Mouse (Mus musculus) G1E (cell line): ENCODE results near the gene Mat2a. TPM values are rescaled to one million over a fixed set of nuclear protein-coding genes. Genes with fewer than 3 reads are reported as not detected.
"Not testable (repeated sequence)": the region's sequence is repeated elsewhere in the genome, so short reads cannot be mapped to it uniquely, and the experiment has no call there.

Source experiments
- ATAC-seq: 2 replicates; pipeline ENCODE4 v1.8.0; 2016; ENCODE audit warnings: mild to moderate bottlenecking; ENCODE audit not compliant: insufficient number of reproducible peaks, poor library complexity, low FRiP score, severe bottlenecking; ENCODE audit errors: extremely low read depth
- DNase-seq: peaks from one replicate; pipeline ENCODE4 v3.0.0; 2012; ENCODE audit warnings: low spot score
- H3K27me3 ChIP-seq: 2 replicates; pipeline ENCODE4 v1.6.1; 2012; ENCODE audit warnings: mild to moderate bottlenecking, low read length, inconsistent platforms; ENCODE audit not compliant: insufficient read depth
- H3K36me3 ChIP-seq: replicated peaks from 2 replicates; pipeline ENCODE3; 2012; ENCODE audit warnings: mild to moderate bottlenecking, inconsistent platforms
- H3K4me1 ChIP-seq: 2 replicates; pipeline ENCODE4 v1.6.1; 2012; ENCODE audit warnings: low read depth, low read length, inconsistent platforms, mixed read lengths; ENCODE audit not compliant: insufficient read depth
- H3K4me3 ChIP-seq: 2 replicates; pipeline ENCODE4 v1.5.1; 2012; ENCODE audit warnings: low read depth, mild to moderate bottlenecking, inconsistent platforms, low read length, moderate library complexity, mixed read lengths
- H3K9me3 ChIP-seq: replicated peaks from 2 replicates; pipeline ENCODE4 v1.6.1; 2012; ENCODE audit warnings: inconsistent platforms
- CTCF ChIP-seq: IDR thresholded peaks from 2 replicates; pipeline ENCODE4 v1.5.1; 2012; ENCODE audit warnings: low read depth, low read length, inconsistent platforms, mixed read lengths
- GATA1 ChIP-seq: IDR thresholded peaks from 2 replicates; pipeline ENCODE4 v1.6.1; 2012; ENCODE audit warnings: borderline replicate concordance, low read length, inconsistent platforms, mixed read lengths
- GATA2 ChIP-seq: IDR thresholded peaks from 2 replicates; pipeline ENCODE4 v1.6.1; 2012; ENCODE audit warnings: low read depth, low read length, inconsistent platforms, borderline replicate concordance
- POLR2AphosphoS5 ChIP-seq: IDR thresholded peaks from 2 replicates; pipeline ENCODE4 v1.6.1; 2012; ENCODE audit warnings: low read depth, low read length, inconsistent platforms; ENCODE audit not compliant: insufficient replicate concordance
- TAL1 ChIP-seq: conservative IDR thresholded peaks from 2 replicates; pipeline ENCODE4 v1.6.1; 2012; ENCODE audit warnings: low read depth, low read length, inconsistent platforms, mixed read lengths
- polyA plus RNA-seq: library from polyadenylated mRNA; stranded (reverse); fragments of >175 nt; gene quantifications from 2 replicates; pipeline ENCODE4 v1.2.3, GENCODE M21; 2012
- total RNA-seq, 2 experiments: library from RNA; stranded (forward) in 1 of 2; stranded (reverse) in 1 of 2; fragments of 200-1000 nt in 1 of 2; fragments of >200 nt in 1 of 2; fragmentation: Nextera tagmentation in 1 of 2; gene quantifications; 2 replicates each; pipeline ENCODE4 v1.2.3; 2014 to 2017

Mat2a gene
- total and polyA plus RNA-seq, 3 experiments: 34.2 to 414 (median 294) TPM

DNA sequence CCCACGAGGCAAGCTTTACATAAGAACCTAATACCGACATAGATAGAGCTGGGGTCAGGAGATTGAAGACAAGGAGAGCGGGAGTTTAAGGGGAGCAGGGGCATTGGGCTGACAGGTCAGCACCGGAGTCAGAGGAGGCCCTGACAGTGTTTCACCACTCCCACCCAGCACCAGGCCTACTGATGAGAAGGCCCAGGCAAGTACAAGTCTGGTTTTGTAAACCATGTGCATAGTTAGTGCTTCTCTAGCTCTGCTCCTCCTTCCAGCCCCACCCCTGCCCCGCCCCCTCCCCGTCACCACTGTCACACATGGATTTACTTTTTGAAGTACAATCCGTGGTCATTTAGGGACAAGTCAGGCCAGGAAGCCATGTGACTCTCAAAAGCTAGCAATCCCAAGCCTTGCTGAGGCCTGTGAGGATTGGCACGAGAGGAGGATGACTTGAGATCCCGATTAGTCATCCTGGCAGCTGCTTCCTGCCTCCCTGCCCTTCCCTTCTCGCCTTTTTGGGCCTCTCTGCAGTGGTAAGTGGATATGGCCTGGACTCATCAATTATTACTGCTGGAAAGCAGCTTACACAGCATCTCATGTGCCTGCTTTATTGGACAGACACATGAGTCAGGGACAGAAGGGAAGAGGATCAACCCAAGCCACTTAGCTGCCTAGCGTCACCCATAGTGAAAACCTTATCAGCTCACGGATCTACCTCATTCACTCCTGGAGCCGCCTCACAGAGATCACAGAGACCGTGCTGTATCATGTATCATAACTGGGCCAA lies 34.1 kb upstream of the Mat2a start:
- peaks cover 25% of the 10 kb centered on the region for H3K27me3 ChIP-seq
- DNase-seq: no peak
- no peaks in the 10 kb centered on the region for H3K36me3 ChIP-seq
- TF ChIP-seq POLR2AphosphoS5 (no peak), GATA1 (no peak), TAL1 (no peak), GATA2 (no peak), CTCF (no peak)
- no peaks in the 10 kb centered on the region for H3K9me3 ChIP-seq
- H3K4me1 ChIP-seq: peaks cover 8% of the 10 kb centered on the region
- ATAC-seq: no peak
- no peak overlapping the region for H3K4me3 ChIP-seq

DNA sequence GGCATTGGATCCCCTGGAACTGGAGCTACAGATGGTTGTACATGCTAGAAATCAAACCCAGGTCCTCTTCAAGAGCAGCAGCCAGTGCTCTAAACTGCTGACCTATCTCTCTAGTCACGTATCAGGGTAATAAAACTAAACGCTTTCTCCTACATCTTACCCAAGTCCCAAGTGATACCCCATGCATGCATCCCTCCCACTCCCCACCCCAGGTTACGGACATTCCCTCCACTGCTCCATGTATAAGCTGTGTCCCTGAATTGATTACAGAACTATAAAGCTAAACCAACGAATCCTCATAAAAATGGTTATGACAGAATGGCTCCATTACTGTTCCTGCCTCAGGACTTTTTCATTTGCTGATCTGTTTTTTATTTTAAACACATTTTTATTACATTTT lies 26.8 kb upstream of the Mat2a start:
- Histone ChIP-seq H3K4me1 (no peaks in the 10 kb centered on the region), H3K4me3 (no peak overlapping the region), H3K36me3 (no peaks in the 10 kb centered on the region), H3K9me3 (no peaks in the 10 kb centered on the region), H3K27me3 (peaks cover 44% of the 10 kb centered on the region)
- ATAC-seq: no peak
- no peak for TF ChIP-seq GATA2
- TF ChIP-seq POLR2AphosphoS5: no peak
- no peak for TF ChIP-seq TAL1
- TF ChIP-seq CTCF: no peak
- TF ChIP-seq GATA1: no peak
- no peak for DNase-seq

DNA sequence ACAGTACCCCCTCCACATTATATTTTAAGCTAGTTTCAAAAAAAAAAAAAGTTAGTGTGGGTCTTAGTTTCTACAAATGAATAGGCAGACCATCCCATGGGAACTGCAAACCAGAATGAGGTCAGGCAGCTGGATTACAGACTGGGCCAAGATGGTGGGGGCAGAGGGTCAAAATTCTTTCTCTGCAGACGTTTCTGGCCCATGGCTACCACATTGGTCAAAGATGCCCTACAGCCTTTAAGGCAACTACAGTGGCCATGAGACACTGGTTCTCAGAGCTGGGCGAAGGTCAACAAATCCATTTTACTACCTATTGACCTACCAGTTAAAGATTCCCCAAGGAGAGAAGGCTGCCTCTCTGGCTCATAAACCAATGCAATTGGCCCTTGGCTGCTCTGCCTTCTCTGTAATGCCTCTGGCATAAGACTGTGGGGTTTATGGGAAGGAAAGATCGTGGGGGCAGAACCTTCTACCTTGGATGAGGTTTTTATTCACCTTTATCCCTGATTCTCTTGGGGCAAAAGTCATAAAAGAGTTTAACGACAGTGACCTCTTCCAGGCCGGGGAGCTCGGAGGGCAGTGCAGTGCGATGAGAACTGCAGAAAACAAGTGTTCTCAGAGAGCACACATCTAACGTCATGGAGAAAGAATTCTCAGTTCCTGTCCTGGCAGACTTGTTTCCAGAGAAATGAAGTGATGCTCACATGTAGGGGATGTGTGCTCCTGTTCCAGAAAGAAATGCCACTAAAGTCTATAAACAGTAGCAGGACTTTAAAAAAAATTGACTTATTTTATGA lies 26.2 kb upstream of the Mat2a start:
- Histone ChIP-seq H3K36me3 (no peaks in the 10 kb centered on the region), H3K9me3 (no peaks in the 10 kb centered on the region), H3K4me1 (no peaks in the 10 kb centered on the region), H3K27me3 (peaks cover 45% of the 10 kb centered on the region), H3K4me3 (no peak overlapping the region)
- TF ChIP-seq GATA2 (no peak), CTCF (no peak), POLR2AphosphoS5 (no peak), TAL1 (no peak), GATA1 (no peak)
- ATAC-seq (no peak), DNase-seq (no peak)

DNA sequence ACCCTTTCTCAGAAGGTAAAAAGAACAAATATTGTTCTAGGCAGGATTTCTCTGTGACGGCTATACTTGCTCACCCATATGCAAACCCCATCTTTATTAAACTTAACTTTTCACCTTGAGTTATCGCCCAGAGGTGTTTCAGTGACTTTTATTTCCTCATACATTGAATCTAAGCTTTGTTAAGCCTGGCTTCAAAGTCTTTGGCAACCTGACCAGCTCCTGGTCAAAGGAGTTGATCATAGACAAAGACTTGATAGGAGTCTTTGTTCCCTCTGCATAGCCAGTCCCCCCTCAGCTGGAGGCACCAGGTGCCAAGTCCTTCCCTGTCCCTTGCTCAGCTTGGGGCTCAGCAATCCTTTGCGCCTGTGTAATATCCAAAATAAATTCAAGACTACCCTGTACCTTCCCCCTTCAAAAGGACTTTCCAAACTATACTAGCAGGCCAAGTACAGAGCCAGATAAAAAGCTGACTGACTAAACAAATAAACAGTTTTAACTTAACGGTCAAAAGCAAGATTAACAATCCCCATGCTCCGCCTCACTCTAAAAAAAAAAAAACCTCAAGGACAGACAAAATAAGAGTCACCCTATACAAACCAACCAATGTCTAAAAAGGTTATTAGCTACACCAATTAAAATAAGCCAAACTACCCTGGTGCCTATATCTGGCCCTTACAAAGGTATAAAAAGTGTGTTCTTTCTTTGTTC lies 23.3 kb upstream of the Mat2a start:
- not testable (repeated sequence) for DNase-seq, H3K4me1 ChIP-seq, ATAC-seq, H3K4me3 ChIP-seq, H3K9me3 ChIP-seq, H3K36me3 ChIP-seq
- peaks cover 34% of the 10 kb centered on the region for H3K27me3 ChIP-seq

DNA sequence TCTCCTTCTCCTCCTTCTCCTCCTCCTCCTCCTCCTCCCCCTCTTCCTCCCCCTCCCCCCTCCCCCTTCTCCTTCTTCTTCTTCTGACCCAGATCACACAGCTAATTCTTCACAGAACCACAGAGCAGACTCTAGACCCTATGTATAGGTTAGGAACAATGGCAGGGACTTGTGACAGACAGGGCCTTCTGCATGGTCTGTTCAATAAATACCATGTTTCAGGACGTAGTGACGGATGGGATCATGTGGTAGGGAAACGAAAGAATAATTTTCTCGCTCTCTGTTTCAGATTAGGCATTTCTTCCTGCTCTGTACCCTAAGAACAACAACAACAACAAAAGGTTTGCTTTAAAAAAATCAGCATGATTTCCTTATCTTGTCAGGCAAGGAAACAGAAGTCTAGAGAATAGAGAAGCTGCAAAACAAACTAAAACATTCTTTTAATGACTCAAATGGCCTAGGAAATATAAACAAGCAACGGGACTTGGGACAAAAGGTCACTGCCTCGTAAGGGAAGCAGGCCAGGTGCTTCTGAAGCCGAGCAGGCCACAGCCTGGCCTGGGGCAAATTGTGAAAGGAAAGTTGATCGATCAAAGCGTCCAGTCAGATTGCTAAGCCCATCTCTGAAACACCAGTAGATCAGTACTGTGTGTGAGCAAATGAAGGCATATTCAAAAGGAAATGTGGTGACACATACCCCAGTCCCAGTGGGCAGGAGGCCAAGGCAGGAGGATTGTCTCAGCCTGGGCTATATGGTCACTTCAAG lies 20.9 kb upstream of the Mat2a start:
- Histone ChIP-seq H3K4me1 (no peaks in the 10 kb centered on the region), H3K4me3 (no peak overlapping the region), H3K27me3 (peaks cover 17% of the 10 kb centered on the region), H3K9me3 (no peaks in the 10 kb centered on the region), H3K36me3 (no peaks in the 10 kb centered on the region)
- DNase-seq (no peak), ATAC-seq (no peak)
- TF ChIP-seq GATA2 (no peak), CTCF (no peak), POLR2AphosphoS5 (no peak), GATA1 (no peak), TAL1 (no peak)

DNA sequence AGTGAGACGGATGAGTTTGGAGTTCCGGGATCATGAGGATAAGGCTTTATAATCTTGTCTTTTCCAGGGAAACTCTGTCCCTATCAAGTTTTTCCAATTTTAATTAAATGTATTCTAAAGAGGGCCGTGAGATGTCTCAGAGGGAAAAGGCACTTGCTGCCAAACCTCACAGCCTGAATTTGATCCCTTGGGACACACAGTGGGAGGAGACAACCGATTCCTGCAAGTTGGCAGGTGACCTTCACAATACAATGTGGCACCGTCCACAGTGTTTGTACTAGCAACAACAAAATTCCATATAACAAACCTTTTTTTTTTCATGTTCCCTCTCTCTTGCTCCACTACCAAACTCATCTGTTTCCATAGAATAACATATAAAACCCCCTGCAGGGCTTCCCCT lies 19.6 kb upstream of the Mat2a start:
- no peak for ATAC-seq
- H3K4me1 ChIP-seq: no peaks in the 10 kb centered on the region

More for the DNA sequence above, 19.6 kb upstream of the Mat2a start:
- TF ChIP-seq POLR2AphosphoS5 (no peak), TAL1 (no peak), GATA2 (no peak), GATA1 (no peak), CTCF (no peak)
- Histone ChIP-seq H3K4me3 (no peak overlapping the region), H3K9me3 (no peaks in the 10 kb centered on the region), H3K27me3 (peaks cover 18% of the 10 kb centered on the region), H3K36me3 (no peaks in the 10 kb centered on the region)
- no peak for DNase-seq
